Mouse (Mus musculus): ENCODE results near the gene Zcchc8. TPM values are rescaled to one million over a fixed set of nuclear protein-coding genes. Genes with fewer than 3 reads are reported as not detected.

The Zcchc8 gene
- polyA plus RNA-seq, 1 experiment: 20.0 TPM

GRCm38 (mm10) chr5:123653287-123653801 is 67.6 kb downstream of the Zcchc8 start:
- DNase-seq (ENCODE audit: low read depth, low spot score): no peak
- WGBS: 79% methylated on average over 11 of the region's 11 CpGs

GRCm38 (mm10) chr5:123650825-123651224 is 70.1 kb downstream of the Zcchc8 start:
- 28% methylated on average over 2 of the region's 2 CpGs for WGBS
- DNase-seq (ENCODE audit: low read depth, low spot score): no peak

Other genes with a start within 250 kb of the Zcchc8 start
- not detected in 2 replicates for gene Lrrc43, start 231.8 kb downstream of the Zcchc8 start, polyA plus RNA-seq (2012; rRNA removed)
- not detected in 2 replicates for gene Il31, start 231.6 kb downstream of the Zcchc8 start, polyA plus RNA-seq (2012; rRNA removed)
- 0.07 and 0.10 TPM in 2 replicates for gene B3gnt4, start 210.6 kb downstream of the Zcchc8 start, polyA plus RNA-seq (2012; rRNA removed)
- 39.8 and 44.0 TPM in 2 replicates for gene Diablo, start 196.9 kb downstream of the Zcchc8 start, polyA plus RNA-seq (2012; rRNA removed)
- gene Gm49027, start 195.6 kb downstream of the Zcchc8 start, polyA plus RNA-seq (2012; rRNA removed): 4.1 and 6.3 TPM in 2 replicates
- gene Vps33a, start 148.1 kb downstream of the Zcchc8 start, polyA plus RNA-seq (2012; rRNA removed): 9.2 and 15.1 TPM in 2 replicates
- gene Clip1, start 36.5 kb downstream of the Zcchc8 start, polyA plus RNA-seq (2012; rRNA removed): 9.2 and 11.3 TPM in 2 replicates
- 10.5 and 14.7 TPM in 2 replicates for gene Rsrc2, start 28.3 kb upstream of the Zcchc8 start, polyA plus RNA-seq (2012; rRNA removed)
- 4.5 TPM in 2 replicates for gene Kntc1, start 28.6 kb upstream of the Zcchc8 start, polyA plus RNA-seq (2012; rRNA removed)
- gene Hcar2, start 144.4 kb upstream of the Zcchc8 start, polyA plus RNA-seq (2012; rRNA removed): 0.71 and 0.97 TPM in 2 replicates
- gene Hcar1, start 158.9 kb upstream of the Zcchc8 start, polyA plus RNA-seq (2012; rRNA removed): 3.3 and 3.7 TPM in 2 replicates
- 8.8 and 14.5 TPM in 2 replicates for gene Denr, start 186.1 kb upstream of the Zcchc8 start, polyA plus RNA-seq (2012; rRNA removed)
- 0.22 TPM in 1 of 2 replicates, not detected in the other for gene Gm43518, start 206.3 kb upstream of the Zcchc8 start, polyA plus RNA-seq (2012; rRNA removed)
- gene Ccdc62, start 209.6 kb upstream of the Zcchc8 start, polyA plus RNA-seq (2012; rRNA removed): 1.2 and 1.6 TPM in 2 replicates

Measured in large intestine, adult 2 months (tissue).